Mouse (Mus musculus): ENCODE data around the gene Slc6a13. TPM values are rescaled to one million over a fixed set of nuclear protein-coding genes. Genes with fewer than 3 reads are reported as not detected.

Slc6a13 gene
- 3.2 and 5.3 TPM in 2 replicates for polyA plus RNA-seq (2012; rRNA removed; ENCODE audit: low replicate concordance)

GRCm38 (mm10) chr6:121299954-121300353 lies at the start of gene Slc6a13:
TSS of gene Slc6a13 (plus strand) at chr6:121300227.

GRCm38 (mm10) chr6:121343026-121343770 lies 43.2 kb downstream of the Slc6a13 start, which contains the start of gene Slc6a12:
TSS of gene Slc6a12 (plus strand) at chr6:121343076.

Other genes starting within 250 kb of the Slc6a13 start
- gene Mical3, start 169.2 kb upstream of the Slc6a13 start, polyA plus RNA-seq (2012; rRNA removed; ENCODE audit: low replicate concordance), result 21.8 and 29.9 TPM in 2 replicates
- 14.8 and 24.2 TPM in 2 replicates for gene Pex26, start 116.6 kb upstream of the Slc6a13 start, polyA plus RNA-seq (2012; rRNA removed; ENCODE audit: low replicate concordance)
- 4.2 and 17.4 TPM in 2 replicates for gene Tuba8, start 89.5 kb upstream of the Slc6a13 start, polyA plus RNA-seq (2012; rRNA removed; ENCODE audit: low replicate concordance)
- 12.2 and 17.8 TPM in 2 replicates for gene Usp18, start 54.3 kb upstream of the Slc6a13 start, polyA plus RNA-seq (2012; rRNA removed; ENCODE audit: low replicate concordance)
- gene Slc6a12, start 42.8 kb downstream of the Slc6a13 start, polyA plus RNA-seq (2012; rRNA removed; ENCODE audit: low replicate concordance), result 1.9 and 3.5 TPM in 2 replicates
- gene Iqsec3, start 173.5 kb downstream of the Slc6a13 start, polyA plus RNA-seq (2012; rRNA removed; ENCODE audit: low replicate concordance), result 0.54 and 0.66 TPM in 2 replicates